Mouse (Mus musculus) midbrain, embryonic 16.5 days (tissue): ENCODE measurements around the gene Ncf1. TPM values are rescaled to one million over a fixed set of nuclear protein-coding genes. Genes with fewer than 3 reads are reported as not detected.

Experiments used
- ATAC-seq: fragments of 200-750 bp; cut with Nextera tagmentation; 2 replicates; pipeline ENCODE4 v1.8.0; 2017; ENCODE audit warnings: moderate TSS enrichment
- H3K27ac ChIP-seq: fragments of 300-500 bp; sonication (generic); 2 replicates; pipeline ENCODE4 v1.5.1; 2014; ENCODE audit warnings: mild to moderate bottlenecking, low read length, mixed read lengths
- H3K27me3 ChIP-seq: fragments of 300-500 bp; sonication (generic); 2 replicates; pipeline ENCODE4 v1.6.1; 2014; ENCODE audit warnings: low read depth, low read length, mixed read lengths; ENCODE audit not compliant: control insufficient read depth, insufficient read depth
- H3K36me3 ChIP-seq: fragments of 300-500 bp; sonication (generic); 2 replicates; pipeline ENCODE4 v1.6.1; 2014; ENCODE audit warnings: mild to moderate bottlenecking, low read length, moderate library complexity, mixed read lengths; ENCODE audit not compliant: control insufficient read depth, insufficient read depth
- H3K4me1 ChIP-seq: fragments of 300-500 bp; sonication (generic); 2 replicates; pipeline ENCODE4 v1.6.1; 2014; ENCODE audit warnings: mild to moderate bottlenecking, low read length, mixed read lengths; ENCODE audit not compliant: control insufficient read depth, insufficient read depth
- H3K4me2 ChIP-seq: fragments of 300-500 bp; sonication (generic); 2 replicates; pipeline ENCODE4 v1.6.1; 2014; ENCODE audit warnings: mild to moderate bottlenecking, low read length, mixed read lengths
- H3K4me3 ChIP-seq: fragments of 300-500 bp; sonication (generic); 2 replicates; pipeline ENCODE4 v1.5.1; 2014; ENCODE audit warnings: low read depth, mild to moderate bottlenecking, low read length, moderate library complexity, mixed read lengths
- H3K9ac ChIP-seq: fragments of 300-500 bp; sonication (generic); 2 replicates; pipeline ENCODE4 v1.6.1; 2014; ENCODE audit warnings: low read depth, low read length, mixed read lengths
- H3K9me3 ChIP-seq: fragments of 300-500 bp; sonication (generic); replicated peaks from 2 replicates; pipeline ENCODE4 v1.6.1; 2014; ENCODE audit warnings: mild to moderate bottlenecking, low read length, mixed read lengths; ENCODE audit not compliant: control insufficient read depth, poor library complexity, severe bottlenecking
- WGBS: fragments of 180-500 bp; shearing (Covaris S2); extraction: QIAGEN DNeasy Blood & Tissue Kit; methylation state at CpG from one replicate; pipeline ENCODE4 v1.1.7; 2014; 5-methylcytosine and 5-hydroxymethylcytosine counted together
- polyA plus RNA-seq: library from polyadenylated mRNA; unstranded; fragments of >200 nt; fragmentation: Nextera tagmentation; extraction: Ambion mirVana; gene quantifications from 2 replicates; pipeline ENCODE4 v1.2.1, GENCODE M21; 2015

The Ncf1 gene
- polyA plus RNA-seq, result 2.5 and 2.7 TPM in 2 replicates

DNA sequence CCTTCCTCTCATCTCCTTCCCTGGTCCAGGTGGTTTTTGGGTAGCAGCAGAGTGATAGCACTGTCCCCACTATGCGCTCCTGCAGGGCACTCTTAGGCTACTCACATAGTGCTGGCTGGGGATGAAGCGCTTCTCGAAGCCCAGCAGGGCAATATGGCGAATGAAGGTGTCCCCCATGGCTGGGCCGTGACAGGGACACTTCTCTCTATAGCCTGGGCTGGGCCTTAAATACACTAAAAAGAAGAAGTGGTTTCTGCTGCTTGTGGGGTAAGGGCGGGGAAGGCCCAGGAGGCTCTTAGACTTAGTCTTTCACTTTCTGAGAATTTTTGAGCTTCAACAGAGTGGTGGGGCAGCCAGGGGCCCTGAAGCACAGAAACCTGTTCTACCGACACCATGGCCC is at the start of gene Ncf1:
Gene Ncf1, minus strand, starts transcription at position 235 of the 400 bp plus-strand sequence.
- Histone ChIP-seq H3K4me2 (no peak within 1 kb of the TSS), H3K4me1 (no peaks in the 10 kb centered on the region), H3K27me3 (no peaks in the 10 kb centered on the region), H3K36me3 (no peaks in the 10 kb centered on the region), H3K4me3 (no peak within 1 kb of the TSS), H3K27ac (no peak within 1 kb of the TSS), H3K9me3 (no peaks in the 10 kb centered on the region), H3K9ac (no peak within 1 kb of the TSS)
- no peak for ATAC-seq
- 90% methylated on average over 7 of the region's 7 CpGs for WGBS

DNA sequence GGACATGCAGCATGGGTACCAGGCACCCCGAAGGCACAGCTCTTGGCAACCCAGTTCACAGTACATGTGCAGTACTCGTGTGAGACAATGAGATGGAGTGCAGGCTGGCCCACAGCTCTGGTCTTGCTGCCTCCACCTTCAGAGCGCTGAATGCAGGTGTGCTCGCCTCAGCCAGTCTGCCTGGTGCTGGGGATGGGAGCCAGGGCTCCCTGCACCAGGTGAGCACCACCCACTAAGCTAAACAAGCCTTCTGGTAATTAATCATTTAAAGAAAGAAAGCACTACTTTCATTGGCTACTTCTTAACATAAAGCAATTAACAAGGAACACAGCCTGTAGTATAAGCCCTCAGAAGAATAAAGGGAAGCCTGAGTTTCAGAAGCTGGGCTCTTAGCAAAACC is 47.7 kb upstream of the Ncf1 start:
- Histone ChIP-seq H3K9ac (no peak overlapping the region), H3K27me3 (no peaks in the 10 kb centered on the region), H3K9me3 (no peaks in the 10 kb centered on the region), H3K4me2 (no peak overlapping the region), H3K27ac (no peak overlapping the region), H3K4me1 (no peaks in the 10 kb centered on the region), H3K36me3 (peaks cover 24% of the 10 kb centered on the region), H3K4me3 (no peak overlapping the region)
- ATAC-seq, result no peak
- WGBS, result 90% methylated on average over 4 of the region's 4 CpGs

DNA sequence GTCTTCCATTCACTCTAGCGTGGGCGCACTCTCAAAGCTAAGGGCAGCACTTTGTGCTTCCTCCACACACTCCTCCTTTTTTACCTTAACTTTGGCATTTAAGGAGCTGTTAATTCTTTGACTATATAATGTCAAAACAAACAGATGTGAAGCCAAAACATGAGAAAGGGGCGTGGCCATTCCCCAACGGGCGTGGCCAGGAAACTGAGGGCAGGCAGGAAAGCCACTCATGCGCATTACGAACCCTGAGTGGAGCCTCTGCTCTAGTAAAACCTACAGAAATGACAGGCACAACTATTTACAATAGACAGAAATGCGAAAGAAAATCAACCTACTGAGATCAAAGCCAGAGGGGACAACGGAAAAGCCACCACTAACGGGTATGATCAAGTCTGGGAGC is 46.1 kb upstream of the Ncf1 start:
- no peak overlapping the region for H3K4me3 ChIP-seq
- WGBS, result 91% methylated on average over 10 of the region's 10 CpGs
- no peak overlapping the region for H3K4me2 ChIP-seq
- no peak overlapping the region for H3K9ac ChIP-seq
- no peaks in the 10 kb centered on the region for H3K4me1 ChIP-seq
- no peak overlapping the region for H3K27ac ChIP-seq
- no peak for ATAC-seq
- no peaks in the 10 kb centered on the region for H3K9me3 ChIP-seq
- peaks cover 28% of the 10 kb centered on the region for H3K36me3 ChIP-seq
- no peaks in the 10 kb centered on the region for H3K27me3 ChIP-seq

DNA sequence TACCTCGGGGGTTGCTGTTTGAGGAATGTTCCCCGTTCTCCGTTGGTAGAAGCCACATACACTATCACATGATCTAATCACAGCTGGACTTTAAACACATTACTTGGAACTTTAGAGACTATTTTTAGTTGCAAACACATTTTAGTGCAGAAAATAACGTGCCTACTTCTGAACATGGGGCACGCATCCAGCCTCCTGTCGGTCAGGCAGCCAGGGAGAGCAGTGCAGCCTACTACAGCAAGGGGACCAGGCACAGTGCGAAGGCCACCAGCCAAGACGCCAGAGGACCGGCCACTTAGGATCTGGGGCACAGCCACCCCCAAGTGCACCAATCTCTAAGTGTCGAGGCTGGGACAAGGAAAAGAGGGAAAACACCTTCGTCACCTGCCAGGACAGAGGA is 45.6 kb upstream of the Ncf1 start:
- no peak overlapping the region for H3K4me2 ChIP-seq
- H3K9ac ChIP-seq, result no peak overlapping the region
- ATAC-seq, result no peak
- peaks cover 28% of the 10 kb centered on the region for H3K36me3 ChIP-seq
- H3K4me1 ChIP-seq, result no peaks in the 10 kb centered on the region
- H3K9me3 ChIP-seq, result no peaks in the 10 kb centered on the region
- no peaks in the 10 kb centered on the region for H3K27me3 ChIP-seq
- no peak overlapping the region for H3K4me3 ChIP-seq
- no peak overlapping the region for H3K27ac ChIP-seq
- WGBS, result 92% methylated on average over 11 of the region's 11 CpGs

DNA sequence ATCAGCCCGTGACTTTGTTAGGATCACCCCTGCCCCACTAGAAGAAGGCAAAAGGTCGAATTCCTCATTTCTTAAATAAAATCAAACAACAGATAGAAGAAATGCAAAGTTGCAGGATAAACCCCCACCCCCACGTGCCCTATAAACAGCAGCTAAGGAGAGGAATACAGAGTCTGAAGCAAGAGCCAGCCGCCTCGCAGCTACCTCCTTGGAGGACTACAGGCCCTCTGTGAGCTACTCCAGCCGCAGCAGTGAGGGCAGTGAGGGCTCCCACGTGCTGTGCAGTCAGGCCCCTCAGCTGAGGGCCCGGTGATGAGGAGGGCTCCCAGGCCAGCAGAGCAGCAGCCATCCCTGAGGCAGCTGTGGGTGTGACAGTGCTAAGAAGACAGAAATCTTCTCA is 44.3 kb upstream of the Ncf1 start:
- WGBS, result 91% methylated on average over 8 of the region's 8 CpGs
- ATAC-seq, result no peak
- no peak overlapping the region for H3K4me3 ChIP-seq
- no peaks in the 10 kb centered on the region for H3K4me1 ChIP-seq
- no peak overlapping the region for H3K27ac ChIP-seq
- no peaks in the 10 kb centered on the region for H3K27me3 ChIP-seq
- no peak overlapping the region for H3K4me2 ChIP-seq
- H3K9ac ChIP-seq, result no peak overlapping the region
- H3K9me3 ChIP-seq, result no peaks in the 10 kb centered on the region
- peaks cover 23% of the 10 kb centered on the region for H3K36me3 ChIP-seq

DNA sequence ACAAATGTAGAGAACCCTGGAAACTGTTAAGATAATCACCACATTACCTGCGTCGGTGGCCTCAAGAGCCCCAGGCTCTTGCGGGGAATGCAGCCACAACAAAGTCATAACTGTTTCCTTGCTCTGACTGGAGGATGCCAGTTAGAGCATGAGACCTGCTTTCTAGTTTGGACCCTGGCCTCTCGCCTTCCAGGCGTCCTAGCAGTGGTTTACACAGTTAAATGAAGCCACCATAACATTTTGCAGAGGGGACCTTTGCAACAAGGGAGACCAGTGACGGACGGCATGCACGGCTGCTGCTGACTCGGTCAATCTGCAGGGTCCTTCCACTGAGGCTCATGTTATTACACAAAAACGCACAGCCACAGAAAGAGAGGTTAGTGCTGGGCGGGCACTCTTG is 43.3 kb upstream of the Ncf1 start:
- WGBS, result 84% methylated on average over 11 of the region's 11 CpGs
- Histone ChIP-seq H3K36me3 (peaks cover 22% of the 10 kb centered on the region; the same call in 1 of the 2 replicates), H3K9me3 (no peaks in the 10 kb centered on the region), H3K4me3 (no peak overlapping the region), H3K9ac (no peak overlapping the region), H3K4me1 (no peaks in the 10 kb centered on the region), H3K27me3 (no peaks in the 10 kb centered on the region), H3K4me2 (no peak overlapping the region), H3K27ac (no peak overlapping the region)
- ATAC-seq, result no peak

DNA sequence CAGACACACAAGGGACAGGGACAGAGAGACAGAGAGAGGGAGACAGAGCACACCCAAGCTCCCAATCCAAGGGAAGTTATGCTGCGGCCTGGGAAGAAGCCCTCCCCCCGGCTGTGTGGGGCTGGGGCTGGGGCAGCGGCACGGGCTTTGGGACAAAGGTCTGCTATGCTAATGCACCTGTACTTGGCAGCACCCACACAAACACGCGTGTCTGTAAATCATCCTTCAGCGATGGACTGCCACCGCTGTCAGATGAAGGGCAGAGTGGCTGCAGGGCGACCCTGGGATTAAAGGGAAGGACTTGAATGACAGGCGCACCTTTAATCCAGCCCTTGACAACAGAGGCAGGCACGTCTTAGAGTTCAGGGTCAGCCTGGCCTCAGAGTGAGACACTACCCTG is 42.0 kb upstream of the Ncf1 start:
- no peak overlapping the region for H3K9ac ChIP-seq
- no peak overlapping the region for H3K27ac ChIP-seq
- no peaks in the 10 kb centered on the region for H3K9me3 ChIP-seq
- H3K27me3 ChIP-seq, result no peaks in the 10 kb centered on the region
- WGBS, result 80% methylated on average over 11 of the region's 11 CpGs
- H3K4me1 ChIP-seq, result no peaks in the 10 kb centered on the region
- no peak overlapping the region for H3K4me3 ChIP-seq
- H3K4me2 ChIP-seq, result no peak overlapping the region
- H3K36me3 ChIP-seq, result peaks cover 29% of the 10 kb centered on the region; the same call in 1 of the 2 replicates
- ATAC-seq, result no peak

DNA sequence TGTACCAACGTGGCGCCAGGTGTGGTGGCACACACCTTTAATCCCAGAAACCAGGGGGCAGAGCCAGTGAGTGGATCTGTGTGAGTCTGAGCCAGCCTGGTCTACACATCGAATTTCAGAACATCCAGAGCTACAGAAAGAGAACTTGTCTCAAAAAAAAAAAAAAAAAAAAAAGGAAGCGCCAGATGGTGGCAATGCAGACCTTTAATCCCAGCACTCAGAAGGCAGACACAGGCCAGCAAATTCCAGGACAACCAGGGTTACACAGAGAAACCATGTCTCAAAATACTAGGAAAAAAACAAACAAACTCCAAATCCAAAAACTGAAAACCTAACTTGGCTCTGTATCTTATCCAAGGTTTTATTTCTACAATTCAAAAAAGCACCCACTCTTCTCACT is 41.1 kb upstream of the Ncf1 start:
- no peaks in the 10 kb centered on the region for H3K4me1 ChIP-seq
- 89% methylated on average over 4 of the region's 4 CpGs for WGBS

DNA sequence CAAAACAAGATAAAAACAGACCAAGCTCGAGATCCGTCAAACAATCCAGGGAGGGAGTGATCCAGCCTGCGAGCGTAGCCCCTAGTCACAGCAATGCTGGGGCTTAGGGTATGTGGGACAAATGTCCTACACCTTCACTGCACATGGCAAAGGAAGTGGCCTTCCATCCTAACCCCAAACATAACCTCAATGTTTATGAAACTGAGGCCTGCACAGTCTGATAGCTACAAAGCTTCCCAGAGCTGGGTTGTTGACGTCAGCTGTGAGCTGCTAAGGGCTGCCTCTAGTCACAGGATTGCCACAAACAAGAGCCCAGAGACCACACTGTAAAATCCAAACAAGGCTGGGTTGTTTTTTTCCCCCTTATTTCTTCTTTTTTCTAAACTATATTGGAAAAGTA is 40.3 kb upstream of the Ncf1 start:
- Histone ChIP-seq H3K36me3 (peaks cover 35% of the 10 kb centered on the region), H3K9me3 (no peaks in the 10 kb centered on the region), H3K27ac (no peak overlapping the region), H3K9ac (no peak overlapping the region), H3K4me3 (no peak overlapping the region), H3K27me3 (no peaks in the 10 kb centered on the region), H3K4me2 (no peak overlapping the region), H3K4me1 (no peaks in the 10 kb centered on the region)
- WGBS, result 91% methylated on average over 5 of the region's 5 CpGs
- no peak for ATAC-seq

More for the DNA sequence above, 41.1 kb upstream of the Ncf1 start:
- no peak overlapping the region for H3K27ac ChIP-seq
- no peak for ATAC-seq
- H3K36me3 ChIP-seq, result peaks cover 35% of the 10 kb centered on the region; the same call in 1 of the 2 replicates
- H3K4me3 ChIP-seq, result no peak overlapping the region
- H3K9ac ChIP-seq, result no peak overlapping the region
- H3K9me3 ChIP-seq, result no peaks in the 10 kb centered on the region
- H3K4me2 ChIP-seq, result no peak overlapping the region
- no peaks in the 10 kb centered on the region for H3K27me3 ChIP-seq

DNA sequence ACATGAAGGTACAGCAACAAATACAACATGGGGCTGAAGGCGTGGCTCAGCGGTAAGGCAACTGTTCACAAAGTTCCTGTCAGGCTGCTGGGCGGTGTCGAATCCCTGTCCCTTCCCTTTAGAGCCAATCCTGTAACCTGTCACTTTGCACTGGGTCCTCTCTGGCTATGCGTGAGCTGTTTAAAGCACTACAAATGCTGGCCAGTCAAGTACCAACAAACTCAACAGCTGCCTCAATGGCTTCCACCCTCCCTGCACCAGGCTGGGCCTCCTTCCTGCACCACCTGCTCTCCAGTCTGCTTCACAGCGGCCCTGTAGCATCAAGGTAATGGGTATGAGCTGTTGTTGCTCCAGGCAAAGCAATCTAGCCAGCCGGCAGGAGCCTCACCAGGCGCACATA is 39.3 kb upstream of the Ncf1 start:
- Histone ChIP-seq H3K4me1 (no peaks in the 10 kb centered on the region), H3K36me3 (peaks cover 40% of the 10 kb centered on the region), H3K9me3 (no peaks in the 10 kb centered on the region), H3K27ac (no peak overlapping the region), H3K9ac (no peak overlapping the region), H3K27me3 (no peaks in the 10 kb centered on the region), H3K4me2 (no peak overlapping the region), H3K4me3 (no peak overlapping the region)
- 95% methylated on average over 8 of the region's 8 CpGs for WGBS
- no peak for ATAC-seq
